In genomic region chr19:9055153-9055552, GRCm38 (mm10) we compare ENCODE assay signal across 9 mouse cellular contexts. TPM values are rescaled to one million over a fixed set of nuclear protein-coding genes. Genes with fewer than 3 reads are reported as not detected.
DNase-seq lines count a peak whose midpoint lies in the region; ATAC-seq and TF ChIP-seq lines count a peak whose summit lies in the region.
"Had no signal": no experiment of that assay in that cellular context is flagged by ENCODE, and none has a peak within 500 bp of the region (broad histone marks: within the 10 kb centered on the region; RNA-seq: fewer than 3 reads in every experiment).

No protein-coding gene starts in this region.

- H3K4me1 ChIP-seq in kidney, postnatal 0 days (replicated peaks; ENCODE audit: insufficient read depth, low read length) = no peaks in the 10 kb centered on the region
- H3K4me1 ChIP-seq in kidney, embryonic 15.5 days = 0 out of 2 replicates have a peak, but pooled peaks cover 6% of the 10 kb centered on the region
- H3K4me1 ChIP-seq in MEL (ENCODE audit: control insufficient read depth in 1 of 2, insufficient read depth in 2 of 2, low read length in 2 of 2) = peaks cover 51 to 78% of the 10 kb centered on the region in 2 experiments
- H3K4me1 ChIP-seq in cortical plate, adult 2 months (ENCODE audit: control insufficient read depth, insufficient read depth, low read length) = no peaks in the 10 kb centered on the region
- H3K4me1 ChIP-seq: hindbrain, embryonic 13.5 days had no signal

- H3K27me3 ChIP-seq in kidney, postnatal 0 days (ENCODE audit: insufficient read depth, low read length) = no peaks in the 10 kb centered on the region
- H3K27me3 ChIP-seq in kidney, embryonic 15.5 days = no peaks in the 10 kb centered on the region
- H3K27me3 ChIP-seq in MEL (ENCODE audit: control insufficient read depth in 1 of 2, insufficient read depth in 2 of 2, low read length in 2 of 2) = no peaks in the 10 kb centered on the region
- H3K27me3 ChIP-seq: hindbrain, embryonic 13.5 days had no signal

- 25% methylated on average over 2 of the region's 2 CpGs for WGBS in kidney, postnatal 0 days
- WGBS in kidney, embryonic 15.5 days = 30% methylated on average over 2 of the region's 2 CpGs

- no peaks in the 10 kb centered on the region for H3K9me3 ChIP-seq in kidney, postnatal 0 days (replicated peaks; ENCODE audit: low read length)
- no peaks in the 10 kb centered on the region for H3K9me3 ChIP-seq in kidney, embryonic 15.5 days (replicated peaks)
- H3K9me3 ChIP-seq in MEL (replicated peaks; ENCODE audit: insufficient read depth, low read length) = no peaks in the 10 kb centered on the region
- H3K9me3 ChIP-seq: hindbrain, embryonic 13.5 days had no signal

- DNase-seq in kidney, postnatal 0 days (ENCODE audit: low spot score) = no peak
- DNase-seq in MEL (ENCODE audit: low read depth, low spot score) = peak; percentile 68
- DNase-seq in natural killer cell, adult 2 months (ENCODE audit: low spot score in 2 of 2) = peak; percentile 69 to 74
- no peak for DNase-seq in adrenal gland, adult 2 months

- no peaks in the 10 kb centered on the region for H3K36me3 ChIP-seq in kidney, postnatal 0 days (ENCODE audit: insufficient read depth, low read length)
- H3K36me3 ChIP-seq in kidney, embryonic 15.5 days = no peaks in the 10 kb centered on the region
- peaks cover 0 to 84% of the 10 kb centered on the region in 2 experiments; a peak in 2 of 4 replicates for H3K36me3 ChIP-seq in MEL (ENCODE audit: control insufficient read depth in 1 of 2, insufficient read depth in 2 of 2, low read length in 2 of 2)
- H3K36me3 ChIP-seq: hindbrain, embryonic 13.5 days had no signal

- peak; percentile 60 for TF ChIP-seq CTCF in kidney, postnatal 0 days (IDR thresholded peaks at IDR 0.05; ENCODE audit: low read depth)
- peak in 1 of 3 experiments; percentile 45; a peak in 3 of 6 replicates for TF ChIP-seq CTCF in MEL (IDR thresholded peaks at IDR 0.05 in 2 of 3, conservative IDR thresholded peaks at IDR 0.05 in 1 of 3; ENCODE audit: control insufficient read depth in 1 of 3, insufficient read depth in 1 of 3, low read depth in 2 of 3, low read length in 3 of 3, poor library complexity in 1 of 3, severe bottlenecking in 1 of 3)
- TF ChIP-seq CTCF in cortical plate, adult 2 months (IDR thresholded peaks at IDR 0.05; ENCODE audit: extremely low read depth, insufficient read depth, low read length) = peak; percentile 61

- TF ChIP-seq RAD21 in MEL (IDR thresholded peaks at IDR 0.05; ENCODE audit: low read depth, low read length) = peak; percentile 40

- H3K79me2 ChIP-seq in MEL (ENCODE audit: control insufficient read depth, insufficient read depth, low read length, poor library complexity) = no peaks in the 10 kb centered on the region

- ATAC-seq in kidney, postnatal 0 days (replicated peaks; ENCODE audit: low FRiP score, low read depth) = no peak
- no peak for ATAC-seq in kidney, embryonic 15.5 days (replicated peaks; ENCODE audit: low FRiP score)
- ATAC-seq in erythroid progenitor cell, adult 5-6 weeks (replicated peaks; ENCODE audit: low FRiP score, poor library complexity, severe bottlenecking) = no peak
- ATAC-seq in megakaryocyte-erythroid progenitor cell, adult 5-6 weeks (replicated peaks; ENCODE audit: low FRiP score, low TSS enrichment, poor library complexity, severe bottlenecking) = no peak

- no peak overlapping the region for H3K27ac ChIP-seq in kidney, postnatal 0 days
- no peak overlapping the region for H3K27ac ChIP-seq in kidney, embryonic 15.5 days
- H3K27ac ChIP-seq in MEL (ENCODE audit: control insufficient read depth, low read depth, low read length) = peak overlapping the region; percentile 79
- H3K27ac ChIP-seq in cortical plate, adult 2 months (ENCODE audit: insufficient read depth, low read length) = no peak overlapping the region
- H3K27ac ChIP-seq: hindbrain, embryonic 13.5 days had no signal

- no peak overlapping the region for H3K9ac ChIP-seq in kidney, postnatal 0 days (ENCODE audit: low read depth, low read length)
- no peak overlapping the region for H3K9ac ChIP-seq in kidney, embryonic 15.5 days
- H3K9ac ChIP-seq in MEL (ENCODE audit: control insufficient read depth, low read depth, low read length, poor library complexity, severe bottlenecking) = peak overlapping the region; percentile 33
- H3K9ac ChIP-seq: hindbrain, embryonic 13.5 days had no signal

- no peak overlapping the region for H3K4me3 ChIP-seq in kidney, postnatal 0 days (replicated peaks; ENCODE audit: low read depth, low read length)
- no peak overlapping the region for H3K4me3 ChIP-seq in kidney, embryonic 15.5 days (replicated peaks)
- H3K4me3 ChIP-seq in MEL (ENCODE audit: control insufficient read depth in 1 of 2, insufficient read depth in 1 of 2, low read depth in 2 of 2, low read length in 2 of 2) = no peak overlapping the region
- H3K4me3 ChIP-seq in cortical plate, adult 2 months (ENCODE audit: insufficient read depth, low read length) = no peak overlapping the region
- H3K4me3 ChIP-seq: hindbrain, embryonic 13.5 days had no signal

- no peak overlapping the region for H3K4me2 ChIP-seq in kidney, postnatal 0 days (ENCODE audit: low read length)
- no peak overlapping the region for H3K4me2 ChIP-seq in kidney, embryonic 15.5 days
- H3K4me2 ChIP-seq: hindbrain, embryonic 13.5 days had no signal

- TF ChIP-seq EP300 in MEL (IDR thresholded peaks at IDR 0.05; ENCODE audit: low read depth in 1 of 2, low read length in 2 of 2) = no peak; a peak in 1 of 4 replicates

- TF ChIP-seq POLR2A in MEL (IDR thresholded peaks at IDR 0.05; ENCODE audit: control insufficient read depth in 1 of 2, insufficient read depth in 1 of 2, low read depth in 1 of 2, low read length in 2 of 2, poor library complexity in 1 of 2) = no peak
- no peak for TF ChIP-seq POLR2A in cortical plate, adult 2 months (IDR thresholded peaks at IDR 0.05; ENCODE audit: extremely low read depth, insufficient read depth, low read length)

TF ChIP-seq in MEL, 35 proteins besides CTCF, POLR2A, EP300 and RAD21:
- no peak for TF ChIP-seq ZKSCAN1 (IDR thresholded peaks at IDR 0.05; ENCODE audit: low read depth, low read length)
- 0 out of 2 replicates have a peak, but pooled peaks have one; percentile 27 for TF ChIP-seq MYC (IDR thresholded peaks at IDR 0.05; ENCODE audit: low read depth, low read length)
- TF ChIP-seq BHLHE40 (IDR thresholded peaks at IDR 0.05; ENCODE audit: borderline replicate concordance, low read depth, low read length) = no peak

RNA-seq across cellular contexts. Expression of gene Scgb1a1, which starts 32.6 kb away (rescaled TPM):
- not detected in 2 replicates for polyA plus RNA-seq in kidney, postnatal 0 days (2015; fragmentation: Nextera tagmentation; extraction: Ambion mirVana)
- not detected in 2 replicates for polyA plus RNA-seq in kidney, embryonic 15.5 days (2015; fragmentation: Nextera tagmentation; extraction: Ambion mirVana)
- not detected in 2 replicates for total RNA-seq in MEL (2012; rRNA removed)
- not detected for polyA plus RNA-seq in MEL (2012; ENCODE audit: insufficient read depth in 1 of 2, insufficient read length in 2 of 2, low read depth in 1 of 2, low replicate concordance in 2 of 2, missing spikeins in 1 of 2)
- not detected in 2 replicates for polyA plus RNA-seq in cortical plate, adult 2 months (2012; rRNA removed)
- not detected in 2 replicates for total RNA-seq in erythroid progenitor cell, adult 5-6 weeks (2015; ENCODE audit: low replicate concordance)
- total RNA-seq in erythroid progenitor cell, adult 5-6 weeks (2017; ENCODE audit: low replicate concordance) = not detected in 2 replicates
- not detected for total RNA-seq in adrenal gland, adult 2 months (2021)
- 4.5 TPM in 1 of 2 replicates, not detected in the other for polyA plus RNA-seq in adrenal gland, adult 2 months (2012; rRNA removed)
- total RNA-seq in megakaryocyte-erythroid progenitor cell, adult 5-6 weeks (2014; fragmentation: Nextera tagmentation) = not detected in 2 replicates
- not detected in 2 replicates for total RNA-seq in megakaryocyte-erythroid progenitor cell, adult 5-6 weeks (2017)
- polyA plus RNA-seq: hindbrain, embryonic 13.5 days had no signal

Comparison
In these comparisons a context has a peak if more than half of its experiments do, and no peak if none do; other contexts are left out.
1. DNase-seq: peak in MEL (single experiment) and natural killer cell, adult 2 months (2 of 2); none in kidney, postnatal 0 days (single experiment) and adrenal gland, adult 2 months (single experiment).